Mouse (Mus musculus): Measurements from ENCODE around the gene Nprl3.
A peak's percentile ranks its signal among the peaks of the same experiment; 100 is the strongest.

DNA sequence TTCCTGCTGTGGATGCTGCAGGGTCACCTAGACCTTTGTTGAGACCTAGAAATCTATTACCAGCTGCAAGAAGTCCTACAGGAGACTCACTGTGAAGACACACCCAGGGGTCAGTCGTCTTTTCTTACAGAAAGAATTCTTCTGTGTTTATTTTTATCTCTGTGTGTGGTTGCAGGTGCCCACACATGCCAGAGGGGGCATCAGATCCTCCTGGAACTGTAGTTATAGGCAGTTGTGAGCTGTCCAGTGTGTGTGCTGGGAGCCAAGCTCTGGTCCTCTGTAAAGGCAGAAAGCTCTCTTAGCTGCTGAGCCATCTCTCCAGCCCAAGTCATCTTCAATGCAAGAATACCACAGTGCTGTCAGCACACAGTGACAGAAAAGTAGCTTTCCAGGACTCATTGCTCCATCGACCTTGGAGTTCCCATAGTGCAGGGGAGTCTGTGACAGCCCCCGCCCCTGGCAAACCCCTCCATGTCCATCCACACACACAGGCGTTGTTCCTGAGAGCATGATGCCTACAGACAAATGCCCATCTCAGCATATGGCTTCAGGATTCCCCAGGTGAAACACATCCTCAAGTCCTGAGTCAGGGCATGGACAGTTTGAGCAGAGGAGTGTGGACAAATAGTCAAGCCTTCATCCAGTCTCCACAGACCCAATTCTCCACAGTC lies 44.1 kb downstream of the Nprl3 start:
- TF ChIP-seq CTCF (IDR thresholded peaks at IDR 0.05; ENCODE audit: borderline replicate concordance, extremely low read depth, insufficient read depth, insufficient read length): peak; percentile 9; the same call in 1 of the 2 replicates
- TF ChIP-seq POLR2A (IDR thresholded peaks at IDR 0.05; ENCODE audit: borderline replicate concordance, extremely low read depth, insufficient read depth, insufficient read length, poor library complexity, severe bottlenecking): no peak

Data from brain, embryonic 14.5 days (tissue).